Mouse (Mus musculus) MEL (cell line): ENCODE data around the gene Dusp23.

ENCODE experiments used
- CHD2 ChIP-seq: IDR thresholded peaks from 2 replicates; pipeline ENCODE4 v1.6.1; 2011; ENCODE audit warnings: low read length, improper control_type of control experiment
- CTCF ChIP-seq, 3 experiments: IDR thresholded peaks in 2 of 3; conservative IDR thresholded peaks in 1 of 3; 2 replicates each; pipeline ENCODE4 v1.5.1; 2011 to 2012; ENCODE audit warnings: low read length in 3 of 3, low read depth in 2 of 3, mild to moderate bottlenecking in 2 of 3, improper control_type of control experiment in 1 of 3, inconsistent platforms in 1 of 3, mixed read lengths in 1 of 3, moderate library complexity in 1 of 3; ENCODE audit not compliant: control insufficient read depth in 1 of 3, insufficient read depth in 1 of 3, poor library complexity in 1 of 3, severe bottlenecking in 1 of 3
- GABPA ChIP-seq: IDR thresholded peaks from 2 replicates; pipeline ENCODE4 v1.6.1; 2012; ENCODE audit warnings: low read depth, mild to moderate bottlenecking, inconsistent platforms, low read length, improper control_type of control experiment, moderate library complexity
- KAT2A ChIP-seq: conservative IDR thresholded peaks from 2 replicates; pipeline ENCODE4 v1.6.1; 2012; ENCODE audit warnings: low read depth, low read length, improper control_type of control experiment, inconsistent platforms
- POLR2A ChIP-seq, 2 experiments: IDR thresholded peaks; 2 replicates each; pipeline ENCODE4 v1.6.1; 2011 to 2012; ENCODE audit warnings: low read length in 2 of 2, mild to moderate bottlenecking in 2 of 2, control low read depth in 1 of 2, improper control_type of control experiment in 1 of 2, low read depth in 1 of 2, moderate library complexity in 1 of 2; ENCODE audit not compliant: control insufficient read depth in 1 of 2, insufficient read depth in 1 of 2, poor library complexity in 1 of 2
- UBTF ChIP-seq: IDR thresholded peaks from 2 replicates; pipeline ENCODE4 v1.6.1; 2012; ENCODE audit warnings: low read depth, mild to moderate bottlenecking, inconsistent platforms, low read length, improper control_type of control experiment, moderate library complexity, borderline replicate concordance; ENCODE audit not compliant: insufficient read depth
- USF1 ChIP-seq: IDR thresholded peaks from 2 replicates; pipeline ENCODE4 v1.6.1; 2014; ENCODE audit warnings: low read depth, mild to moderate bottlenecking, inconsistent platforms, low read length, improper control_type of control experiment, moderate library complexity
- ZC3H11A ChIP-seq: IDR thresholded peaks from 2 replicates; pipeline ENCODE4 v1.6.1; 2012; ENCODE audit warnings: low read depth, mild to moderate bottlenecking, inconsistent platforms, low read length, improper control_type of control experiment
- ZMIZ1 ChIP-seq: IDR thresholded peaks from 2 replicates; pipeline ENCODE4 v1.6.1; 2012; ENCODE audit warnings: low read depth, mild to moderate bottlenecking, inconsistent platforms, low read length, improper control_type of control experiment, moderate library complexity

- TF ChIP-seq KAT2A, result no peak
- TF ChIP-seq UBTF, result no peak
- no peak for TF ChIP-seq USF1
- TF ChIP-seq GABPA, result no peak
- no peak for TF ChIP-seq ZC3H11A
- no peak for TF ChIP-seq POLR2A (IDR thresholded peaks at IDR 0.05; ENCODE audit: control insufficient read depth in 1 of 2, insufficient read depth in 1 of 2, low read depth in 1 of 2, low read length in 2 of 2, poor library complexity in 1 of 2)
- TF ChIP-seq CTCF (IDR thresholded peaks at IDR 0.05 in 2 of 3, conservative IDR thresholded peaks at IDR 0.05 in 1 of 3; ENCODE audit: control insufficient read depth in 1 of 3, insufficient read depth in 1 of 3, low read depth in 2 of 3, low read length in 3 of 3, poor library complexity in 1 of 3, severe bottlenecking in 1 of 3), result no peak
- no peak for TF ChIP-seq ZMIZ1
- TF ChIP-seq CHD2, result no peak
Measured at GRCm38 (mm10) chr1:172637801-172638200, 5.0 kb upstream of the Dusp23 start.
